Mouse (Mus musculus): Measurements from ENCODE around the gene Adam12. TPM values are rescaled to one million over a fixed set of nuclear protein-coding genes. Genes with fewer than 3 reads are reported as not detected.

Gene Adam12
- polyA plus RNA-seq, 1 experiment from 2014 or later, result 4.8 TPM

DNA sequence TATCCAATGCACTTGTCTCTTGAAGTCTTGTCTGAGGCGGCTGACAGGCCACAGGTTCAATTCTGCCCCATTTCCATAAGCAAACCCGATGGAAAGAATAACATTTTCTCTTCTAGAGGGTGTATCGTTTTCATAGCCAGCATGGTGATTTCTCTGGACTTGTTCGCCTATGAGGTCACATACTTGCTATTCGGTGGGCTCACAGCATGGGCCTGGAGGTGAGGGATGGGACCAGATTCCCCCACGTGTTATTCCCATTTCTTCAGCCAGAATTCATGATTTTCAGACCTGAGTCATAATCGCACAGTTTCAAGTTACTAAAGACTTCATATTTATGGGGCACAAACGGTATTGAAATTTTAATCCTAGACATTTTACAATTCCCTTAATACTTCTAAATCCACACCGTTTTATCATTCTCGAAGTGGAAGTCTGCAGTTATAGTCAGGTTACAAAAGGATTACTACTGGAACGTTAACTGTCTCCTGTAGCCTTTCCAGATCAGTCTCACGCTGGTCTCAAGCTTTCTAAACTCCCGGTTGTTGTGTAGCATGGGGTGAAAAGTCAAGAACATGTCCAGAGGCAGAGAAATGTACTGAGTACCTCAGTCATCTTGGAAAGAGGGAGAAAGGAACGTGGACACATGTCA lies 58.4 kb downstream of the Adam12 start:
- no peaks in the 10 kb centered on the region for H3K36me3 ChIP-seq
- no peak for ATAC-seq (ENCODE audit: low FRiP score, low read depth)
- 85% methylated on average over 14 of the region's 14 CpGs for WGBS

DNA sequence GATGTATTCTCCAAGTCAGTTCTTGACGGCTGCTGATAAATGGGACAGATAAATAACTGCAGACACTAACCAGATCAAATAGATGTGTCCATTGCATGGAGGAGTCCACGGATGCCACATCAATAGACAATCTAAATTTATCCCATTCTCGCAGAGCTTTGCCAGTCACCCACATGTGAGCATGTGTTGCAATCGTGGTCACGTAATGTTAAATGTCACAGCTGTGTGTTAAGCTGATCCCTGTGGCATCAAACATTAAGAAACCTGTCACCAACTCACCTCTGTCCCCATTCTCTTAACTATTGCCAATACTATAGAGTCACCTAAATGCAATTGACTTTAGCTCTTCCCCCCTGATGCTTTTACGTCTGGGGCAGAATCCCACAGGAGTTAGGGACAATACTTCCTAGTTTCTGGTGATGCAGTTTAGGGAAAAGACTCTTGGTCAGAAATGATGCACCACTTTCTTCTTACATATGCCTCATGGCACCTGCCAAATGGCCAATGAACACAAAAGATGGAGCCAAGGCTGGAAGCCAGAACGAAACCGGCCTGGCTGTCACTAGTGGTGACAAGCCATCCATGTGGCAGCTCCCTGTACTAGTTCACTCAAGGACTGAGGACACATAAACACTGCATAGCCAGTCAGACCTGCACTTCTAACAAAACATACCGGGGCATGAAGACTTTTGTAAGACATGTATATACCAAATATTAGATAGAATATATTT lies 61.6 kb downstream of the Adam12 start:
- no peaks in the 10 kb centered on the region for H3K9me3 ChIP-seq
- ATAC-seq (ENCODE audit: low FRiP score, low read depth), result no peak
- no peaks in the 10 kb centered on the region for H3K27me3 ChIP-seq
- no peak overlapping the region for H3K4me3 ChIP-seq
- H3K4me1 ChIP-seq (replicated peaks), result no peaks in the 10 kb centered on the region
- H3K9ac ChIP-seq, result no peak overlapping the region
- H3K27ac ChIP-seq (replicated peaks), result no peak overlapping the region
- 87% methylated on average over 9 of the region's 9 CpGs for WGBS
- no peaks in the 10 kb centered on the region for H3K36me3 ChIP-seq
- no peak overlapping the region for H3K4me2 ChIP-seq

More for the DNA sequence above, 58.4 kb downstream of the Adam12 start:
- H3K4me1 ChIP-seq (replicated peaks), result no peaks in the 10 kb centered on the region
- no peak overlapping the region for H3K27ac ChIP-seq (replicated peaks)
- H3K4me2 ChIP-seq, result no peak overlapping the region
- no peak overlapping the region for H3K9ac ChIP-seq
- no peaks in the 10 kb centered on the region for H3K9me3 ChIP-seq
- no peaks in the 10 kb centered on the region for H3K27me3 ChIP-seq
- no peak overlapping the region for H3K4me3 ChIP-seq

DNA sequence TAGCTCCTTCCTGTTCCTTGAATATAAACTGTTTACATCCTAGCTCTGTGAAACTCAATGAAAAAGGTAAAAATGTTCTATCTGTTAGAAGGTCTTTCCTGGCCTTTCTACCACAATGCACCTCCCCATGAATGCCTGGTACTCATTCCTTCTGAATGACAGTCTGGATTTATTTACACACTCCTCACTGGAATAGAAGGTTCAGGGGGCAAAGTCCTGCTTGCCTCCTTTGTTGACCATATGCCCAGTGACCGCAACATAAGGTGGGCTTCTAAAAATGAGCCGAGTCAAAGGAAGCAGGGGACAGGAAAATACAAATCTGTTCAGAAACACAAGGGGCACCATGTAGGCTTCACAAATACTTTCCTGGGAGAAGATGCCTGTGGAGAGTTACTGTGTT lies 62.2 kb downstream of the Adam12 start:
- Histone ChIP-seq H3K9me3 (no peaks in the 10 kb centered on the region), H3K4me1 (replicated peaks) (no peaks in the 10 kb centered on the region), H3K36me3 (no peaks in the 10 kb centered on the region), H3K4me2 (no peak overlapping the region), H3K27ac (replicated peaks) (no peak overlapping the region), H3K27me3 (no peaks in the 10 kb centered on the region), H3K4me3 (no peak overlapping the region), H3K9ac (no peak overlapping the region)
- no peak for ATAC-seq (ENCODE audit: low FRiP score, low read depth)
- 79% methylated on average over 2 of the region's 2 CpGs for WGBS

DNA sequence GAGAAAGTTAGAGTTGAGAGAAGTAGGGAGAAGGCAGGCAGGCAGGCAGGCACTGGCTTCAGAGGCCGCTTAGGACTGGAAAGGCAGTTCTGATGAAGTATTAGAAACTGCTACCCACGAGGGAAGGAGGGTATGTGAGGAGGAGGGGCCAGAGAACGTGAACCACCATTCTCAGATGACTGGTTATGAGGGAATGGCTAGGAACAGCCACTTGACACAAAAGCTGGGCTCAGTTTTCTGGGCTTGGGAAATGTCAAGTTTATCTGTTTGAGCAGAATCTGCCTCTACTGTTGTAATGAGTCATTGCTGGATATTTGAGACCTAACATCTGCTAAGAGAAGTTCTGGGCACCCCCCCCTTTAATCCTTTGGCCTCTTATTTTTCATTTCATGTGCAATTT lies 64.4 kb downstream of the Adam12 start:
- H3K4me2 ChIP-seq, result no peak overlapping the region
- ATAC-seq (ENCODE audit: low FRiP score, low read depth), result no peak

DNA sequence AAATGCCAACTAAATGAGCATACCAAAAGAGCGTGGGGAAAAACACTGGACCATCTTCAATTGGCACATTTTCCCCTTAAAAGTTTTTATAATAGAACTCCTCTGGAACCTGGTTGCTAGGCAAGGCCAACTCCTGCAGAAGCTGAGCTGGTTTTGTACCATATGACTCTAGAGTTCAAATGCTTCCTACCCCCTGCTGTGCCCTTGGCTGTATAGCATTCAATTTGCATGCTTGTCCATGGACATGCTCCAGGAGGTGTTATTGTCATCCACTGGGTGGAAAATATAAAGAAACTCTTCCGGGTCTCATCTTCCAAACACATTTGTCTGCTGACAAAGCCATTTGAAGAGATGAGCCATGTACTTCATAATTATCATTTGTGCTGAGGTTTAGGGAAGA lies 68.2 kb downstream of the Adam12 start:
- WGBS, result 40% methylated on average over 2 of the region's 2 CpGs

More for the DNA sequence above, 64.4 kb downstream of the Adam12 start:
- Histone ChIP-seq H3K9ac (no peak overlapping the region), H3K27ac (replicated peaks) (no peak overlapping the region), H3K4me3 (no peak overlapping the region), H3K4me1 (replicated peaks) (no peaks in the 10 kb centered on the region), H3K27me3 (no peaks in the 10 kb centered on the region), H3K36me3 (no peaks in the 10 kb centered on the region), H3K9me3 (no peaks in the 10 kb centered on the region)
- WGBS, result 46% methylated on average over 3 of the region's 3 CpGs

DNA sequence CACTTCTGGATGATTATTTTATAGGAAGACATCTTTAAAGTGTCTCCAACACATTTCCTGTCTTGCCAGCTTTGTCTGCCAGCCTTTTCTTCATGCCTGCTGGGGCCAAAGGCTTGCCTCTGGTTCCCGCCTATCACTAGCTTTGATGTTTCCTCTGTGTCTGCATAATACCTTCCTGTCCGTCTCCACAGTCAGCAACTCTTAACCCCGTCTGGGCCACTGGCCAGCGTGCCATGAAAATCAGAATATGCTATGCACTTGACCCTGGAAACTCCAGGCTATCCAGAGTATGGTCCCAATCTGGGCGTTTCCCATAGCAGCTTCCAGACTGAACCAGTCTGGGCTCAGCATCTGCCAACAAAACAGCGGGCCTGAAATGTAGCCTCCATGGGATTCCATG lies 69.1 kb downstream of the Adam12 start:
- Histone ChIP-seq H3K9ac (no peak overlapping the region), H3K4me3 (no peak overlapping the region), H3K4me2 (no peak overlapping the region), H3K27me3 (no peaks in the 10 kb centered on the region), H3K36me3 (no peaks in the 10 kb centered on the region), H3K27ac (replicated peaks) (no peak overlapping the region), H3K9me3 (no peaks in the 10 kb centered on the region), H3K4me1 (replicated peaks) (no peaks in the 10 kb centered on the region)
- no peak for ATAC-seq (ENCODE audit: low FRiP score, low read depth)
- WGBS, result 49% methylated on average over 6 of the region's 6 CpGs

More for the DNA sequence above, 68.2 kb downstream of the Adam12 start:
- ATAC-seq (ENCODE audit: low FRiP score, low read depth), result no peak
- H3K27ac ChIP-seq (replicated peaks), result no peak overlapping the region
- no peak overlapping the region for H3K9ac ChIP-seq
- H3K9me3 ChIP-seq, result no peaks in the 10 kb centered on the region
- H3K4me1 ChIP-seq (replicated peaks), result no peaks in the 10 kb centered on the region
- no peak overlapping the region for H3K4me2 ChIP-seq
- H3K4me3 ChIP-seq, result no peak overlapping the region
- no peaks in the 10 kb centered on the region for H3K27me3 ChIP-seq
- no peaks in the 10 kb centered on the region for H3K36me3 ChIP-seq

DNA sequence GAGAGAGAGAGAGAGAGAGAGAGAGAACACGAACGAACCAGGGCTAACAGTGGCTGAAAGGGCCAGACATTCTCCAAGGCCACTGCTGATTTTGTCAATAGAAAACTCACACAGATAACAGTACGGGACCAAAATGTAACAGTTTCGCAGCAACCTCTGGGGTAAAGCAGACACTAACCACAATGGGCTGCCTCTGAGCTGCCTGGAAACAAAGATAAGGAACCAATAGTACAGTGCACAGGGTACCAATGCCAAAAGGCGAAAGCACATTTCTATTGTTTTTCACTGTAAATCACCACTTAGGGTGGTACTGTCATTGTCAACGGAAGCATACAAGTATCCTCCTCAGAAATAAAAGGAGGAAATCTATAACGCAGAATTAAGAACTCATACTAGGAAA lies 72.3 kb downstream of the Adam12 start:
- no peak overlapping the region for H3K4me2 ChIP-seq
- 82% methylated on average over 7 of the region's 7 CpGs for WGBS
- H3K27me3 ChIP-seq, result no peaks in the 10 kb centered on the region
- H3K36me3 ChIP-seq, result no peaks in the 10 kb centered on the region
- H3K9ac ChIP-seq, result no peak overlapping the region
- no peak overlapping the region for H3K4me3 ChIP-seq
- ATAC-seq (ENCODE audit: low FRiP score, low read depth), result no peak
- H3K27ac ChIP-seq (replicated peaks), result no peak overlapping the region
- H3K4me1 ChIP-seq (replicated peaks), result no peaks in the 10 kb centered on the region
- no peaks in the 10 kb centered on the region for H3K9me3 ChIP-seq

DNA sequence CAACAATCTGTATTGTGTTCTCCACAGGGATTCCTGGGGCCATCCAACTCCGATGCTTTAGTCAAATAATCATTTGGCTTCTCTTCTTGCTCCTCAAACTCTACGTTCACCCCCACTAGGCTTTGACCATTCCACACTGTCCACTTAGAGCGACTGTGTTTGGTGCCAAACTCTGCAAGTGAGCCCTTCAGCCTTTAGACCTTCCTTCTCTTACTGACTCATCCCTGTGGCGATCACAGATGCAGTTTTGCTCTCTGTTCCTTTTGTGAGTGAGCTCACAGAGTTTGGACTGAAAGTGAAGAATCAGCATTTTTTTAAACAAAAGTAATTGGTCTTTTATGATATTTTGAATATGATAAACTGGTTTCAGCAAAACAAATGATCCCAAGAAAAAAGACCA lies 80.6 kb downstream of the Adam12 start:
- no peaks in the 10 kb centered on the region for H3K36me3 ChIP-seq
- H3K27me3 ChIP-seq, result no peaks in the 10 kb centered on the region
- no peak overlapping the region for H3K4me3 ChIP-seq
- no peak overlapping the region for H3K27ac ChIP-seq (replicated peaks)
- no peak for ATAC-seq (ENCODE audit: low FRiP score, low read depth)
- H3K4me1 ChIP-seq (replicated peaks), result no peaks in the 10 kb centered on the region
- 79% methylated on average over 4 of the region's 4 CpGs for WGBS
- H3K9ac ChIP-seq, result no peak overlapping the region
- no peak overlapping the region for H3K4me2 ChIP-seq
- no peaks in the 10 kb centered on the region for H3K9me3 ChIP-seq

DNA sequence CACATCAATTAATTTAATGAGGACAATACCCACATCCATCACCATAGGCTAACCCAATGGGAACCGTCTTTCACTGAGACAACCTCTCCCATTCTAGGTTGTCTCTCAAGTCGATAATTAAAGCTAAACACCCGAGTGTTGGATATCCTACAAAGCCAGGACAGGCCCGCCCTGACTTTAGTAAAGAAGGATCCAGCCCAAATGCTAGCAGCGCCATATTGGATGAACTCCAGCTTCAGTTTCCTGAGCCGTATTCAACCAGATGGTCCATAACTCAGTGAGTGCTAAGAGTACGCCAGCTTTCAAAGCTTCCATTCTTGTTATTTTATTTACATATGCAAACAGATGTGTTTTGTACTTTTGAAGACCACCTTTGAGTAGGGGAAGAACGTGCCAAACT lies 81.6 kb downstream of the Adam12 start:
- Histone ChIP-seq H3K9me3 (no peaks in the 10 kb centered on the region), H3K4me2 (no peak overlapping the region), H3K36me3 (no peaks in the 10 kb centered on the region), H3K4me1 (replicated peaks) (no peaks in the 10 kb centered on the region), H3K27ac (replicated peaks) (no peak overlapping the region), H3K27me3 (no peaks in the 10 kb centered on the region), H3K4me3 (no peak overlapping the region), H3K9ac (no peak overlapping the region)
- no peak for ATAC-seq (ENCODE audit: low FRiP score, low read depth)
- 80% methylated on average over 8 of the region's 8 CpGs for WGBS

DNA sequence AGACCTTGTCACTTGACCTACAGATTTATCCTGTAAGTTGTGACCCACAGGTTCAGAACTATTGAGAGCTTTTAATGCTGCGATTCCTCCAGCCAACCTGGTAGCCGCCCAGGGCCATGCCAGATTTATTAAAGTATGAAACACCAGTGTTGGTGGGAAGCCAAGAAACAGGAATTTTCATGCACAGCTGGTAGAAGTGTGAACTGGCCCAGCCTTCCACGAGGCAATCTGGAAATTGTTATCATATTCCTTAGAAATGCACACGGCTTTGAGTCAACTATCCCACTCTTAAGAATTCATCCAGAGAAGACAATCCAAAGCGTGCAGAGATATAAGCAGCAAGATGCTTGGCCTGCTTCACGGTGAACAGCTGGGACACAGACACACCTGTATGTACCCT lies 82.6 kb downstream of the Adam12 start:
- Histone ChIP-seq H3K36me3 (no peaks in the 10 kb centered on the region), H3K4me3 (no peak overlapping the region), H3K27ac (replicated peaks) (no peak overlapping the region), H3K4me1 (replicated peaks) (no peaks in the 10 kb centered on the region), H3K9ac (no peak overlapping the region), H3K4me2 (no peak overlapping the region), H3K9me3 (no peaks in the 10 kb centered on the region), H3K27me3 (no peaks in the 10 kb centered on the region)
- WGBS, result 76% methylated on average over 6 of the region's 6 CpGs
- ATAC-seq (ENCODE audit: low FRiP score, low read depth), result no peak

DNA sequence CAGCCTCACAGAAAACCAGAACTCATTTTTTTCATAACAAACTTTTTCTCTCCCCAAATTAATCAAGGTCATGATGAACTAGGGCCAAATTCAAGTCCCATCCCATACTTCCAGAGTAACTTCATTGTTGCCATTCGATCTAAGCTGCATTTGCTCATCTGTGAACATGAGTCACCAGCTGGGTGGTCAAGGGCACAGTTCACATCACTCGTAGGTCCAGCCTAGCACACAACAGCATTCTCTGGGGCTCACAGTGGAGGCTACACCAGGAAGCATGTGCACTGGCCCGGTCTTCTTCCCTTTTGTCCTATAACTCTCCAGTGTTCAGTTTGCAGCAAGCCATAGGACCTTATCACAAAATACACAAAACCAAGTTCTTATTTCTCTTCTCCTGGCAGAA lies 84.4 kb downstream of the Adam12 start:
- H3K36me3 ChIP-seq, result no peaks in the 10 kb centered on the region
- no peaks in the 10 kb centered on the region for H3K27me3 ChIP-seq
- H3K4me3 ChIP-seq, result no peak overlapping the region
- H3K4me1 ChIP-seq (replicated peaks), result no peaks in the 10 kb centered on the region
- H3K9me3 ChIP-seq, result no peaks in the 10 kb centered on the region
- H3K4me2 ChIP-seq, result no peak overlapping the region
- no peak overlapping the region for H3K27ac ChIP-seq (replicated peaks)
- no peak for ATAC-seq (ENCODE audit: low FRiP score, low read depth)
- H3K9ac ChIP-seq, result no peak overlapping the region
- WGBS, result 88% methylated on average over 3 of the region's 3 CpGs

DNA sequence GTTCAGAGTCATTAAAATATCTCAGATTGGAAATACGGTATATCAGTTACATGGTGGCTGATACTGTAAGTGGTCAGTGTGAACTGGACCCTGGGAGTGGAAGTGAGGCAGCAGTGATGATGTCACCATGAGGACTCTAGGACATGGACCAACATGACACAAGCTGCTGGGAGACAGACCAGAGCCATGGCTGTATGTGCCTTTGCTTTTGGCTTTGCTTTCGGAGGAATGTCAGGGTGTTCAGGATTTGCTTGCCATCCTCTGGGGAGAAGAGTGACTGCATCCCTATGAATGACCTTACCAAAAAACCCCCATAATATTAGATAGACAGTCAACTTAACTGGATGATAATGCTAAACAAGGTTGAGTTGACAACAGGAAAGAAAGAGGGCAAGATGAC lies 85.1 kb downstream of the Adam12 start:
- H3K9ac ChIP-seq, result no peak overlapping the region
- H3K36me3 ChIP-seq, result no peaks in the 10 kb centered on the region
- no peak for ATAC-seq (ENCODE audit: low FRiP score, low read depth)
- no peaks in the 10 kb centered on the region for H3K4me1 ChIP-seq (replicated peaks)
- no peaks in the 10 kb centered on the region for H3K9me3 ChIP-seq
- no peaks in the 10 kb centered on the region for H3K27me3 ChIP-seq
- 98% methylated on average over 2 of the region's 2 CpGs for WGBS
- H3K4me2 ChIP-seq, result no peak overlapping the region
- no peak overlapping the region for H3K27ac ChIP-seq (replicated peaks)
- H3K4me3 ChIP-seq, result no peak overlapping the region

DNA sequence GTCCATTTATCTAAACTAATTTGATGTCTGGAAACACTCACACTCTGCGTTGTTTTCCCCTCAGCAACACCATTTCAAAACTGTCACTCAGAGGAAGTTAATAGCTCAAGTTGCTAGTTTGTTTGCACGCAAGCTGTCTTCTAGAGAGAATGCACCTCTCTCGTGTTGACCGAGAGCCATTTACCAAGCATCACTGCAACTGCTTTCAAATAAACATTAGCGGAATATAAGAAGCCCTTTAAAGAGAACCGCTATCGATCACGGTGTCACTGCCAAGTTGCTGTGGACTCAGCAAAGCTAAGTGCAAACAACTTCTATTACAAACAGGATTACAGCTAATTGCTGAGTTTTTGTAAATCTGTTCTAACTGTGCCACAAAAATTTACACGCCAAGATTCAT lies 87.8 kb downstream of the Adam12 start:
- Histone ChIP-seq H3K4me2 (no peak overlapping the region), H3K4me1 (replicated peaks) (peaks cover 5% of the 10 kb centered on the region; the same call in 1 of the 2 replicates), H3K27ac (replicated peaks) (no peak overlapping the region), H3K36me3 (no peaks in the 10 kb centered on the region), H3K9me3 (no peaks in the 10 kb centered on the region), H3K4me3 (no peak overlapping the region), H3K27me3 (no peaks in the 10 kb centered on the region), H3K9ac (no peak overlapping the region)
- no peak for ATAC-seq (ENCODE audit: low FRiP score, low read depth)
- 78% methylated on average over 9 of the region's 9 CpGs for WGBS
